Mouse (Mus musculus) stomach, postnatal 0 days (tissue): Measurements from ENCODE around the gene Mettl21a. TPM values are rescaled to one million over a fixed set of nuclear protein-coding genes. Genes with fewer than 3 reads are reported as not detected.

Experiments used
- ATAC-seq: fragments of 200-750 bp; cut with Nextera tagmentation; 2 replicates; pipeline ENCODE4 v1.8.0; 2017; ENCODE audit not compliant: low FRiP score, low TSS enrichment
- DNase-seq: peaks from one replicate; pipeline ENCODE4 v3.0.0-alpha.2; 2016; ENCODE audit warnings: low spot score
- H3K27ac ChIP-seq: fragments of 300-500 bp; sonication (generic); replicated peaks from 2 replicates; pipeline ENCODE4 v1.5.1; 2014; ENCODE audit warnings: mild to moderate bottlenecking, control low read depth
- H3K27me3 ChIP-seq: fragments of 300-500 bp; sonication (generic); 2 replicates; pipeline ENCODE4 v1.6.1; 2014; ENCODE audit warnings: low read length; ENCODE audit not compliant: control insufficient read depth, insufficient read depth
- H3K36me3 ChIP-seq: fragments of 300-500 bp; sonication (generic); 2 replicates; pipeline ENCODE4 v1.6.1; 2014; ENCODE audit warnings: low read length, mixed read lengths; ENCODE audit not compliant: control insufficient read depth, insufficient read depth
- H3K4me1 ChIP-seq: fragments of 300-500 bp; sonication (generic); replicated peaks from 2 replicates; pipeline ENCODE4 v1.6.1; 2014; ENCODE audit warnings: antibody characterized with exemption; ENCODE audit not compliant: control insufficient read depth, insufficient read depth
- H3K4me2 ChIP-seq: fragments of 300-500 bp; sonication (generic); replicated peaks from 2 replicates; pipeline ENCODE4 v1.6.1; 2014; ENCODE audit warnings: low read depth, mild to moderate bottlenecking, control low read depth, moderate library complexity
- H3K4me3 ChIP-seq: fragments of 300-500 bp; sonication (generic); 2 replicates; pipeline ENCODE4 v1.5.1; 2014; ENCODE audit warnings: low read depth, low read length, control low read depth
- H3K9ac ChIP-seq: fragments of 300-500 bp; sonication (generic); 2 replicates; pipeline ENCODE4 v1.6.1; 2014; ENCODE audit warnings: mild to moderate bottlenecking, low read length, control low read depth, mixed read lengths
- H3K9me3 ChIP-seq: fragments of 300-500 bp; sonication (generic); 2 replicates; pipeline ENCODE4 v1.6.1; 2016; ENCODE audit warnings: low read length; ENCODE audit not compliant: control insufficient read depth
- CTCF ChIP-seq: IDR thresholded peaks from 2 replicates; pipeline ENCODE4 v1.5.1; 2016; ENCODE audit warnings: antibody characterized with exemption, low read depth, mild to moderate bottlenecking, moderate library complexity
- EP300 ChIP-seq: optimal IDR thresholded peaks from 2 replicates; pipeline ENCODE3; 2016; ENCODE audit warnings: antibody characterized with exemption
- WGBS: fragments of 180-500 bp; shearing (Covaris S2); extraction: QIAGEN DNeasy Blood & Tissue Kit; methylation state at CpG from one replicate; pipeline ENCODE4 v1.1.7; 2014; 5-methylcytosine and 5-hydroxymethylcytosine counted together
- polyA plus RNA-seq: library from polyadenylated mRNA; unstranded; fragments of >200 nt; fragmentation: Nextera tagmentation; extraction: Ambion mirVana; gene quantifications from 2 replicates; pipeline ENCODE4 v1.2.1, GENCODE M21; 2015

Mettl21a gene
- polyA plus RNA-seq, 1 experiment from 2014 or later, result 14.8 TPM

DNA sequence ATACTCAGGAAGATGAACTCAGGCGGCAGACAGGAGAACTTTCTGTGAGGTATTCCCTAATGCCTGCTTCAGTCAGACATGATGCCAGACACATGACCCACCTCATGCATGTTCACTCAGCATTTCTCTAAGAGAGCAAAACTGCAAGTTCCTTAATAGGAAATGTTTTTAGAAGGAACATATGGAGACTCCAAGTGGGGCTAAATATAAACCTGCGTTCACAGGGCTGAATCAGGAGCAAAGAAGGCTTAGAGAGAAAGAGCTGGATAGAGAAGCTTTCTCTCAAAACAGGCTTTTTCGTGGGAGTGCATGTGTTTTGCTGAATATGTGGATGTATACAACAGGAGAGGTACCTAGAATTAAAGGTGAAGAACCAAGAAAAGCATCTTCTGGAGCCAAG is 16.2 kb upstream of the Mettl21a start:
- TF ChIP-seq EP300 (no peak), CTCF (no peak)
- Histone ChIP-seq H3K36me3 (no peaks in the 10 kb centered on the region), H3K27me3 (no peaks in the 10 kb centered on the region), H3K9ac (no peak overlapping the region), H3K4me1 (no peaks in the 10 kb centered on the region), H3K4me2 (no peak overlapping the region), H3K27ac (no peak overlapping the region), H3K9me3 (no peaks in the 10 kb centered on the region), H3K4me3 (no peak overlapping the region)
- DNase-seq (no peak), ATAC-seq (no peak)
- WGBS, result 54% methylated on average over 3 of the region's 3 CpGs

DNA sequence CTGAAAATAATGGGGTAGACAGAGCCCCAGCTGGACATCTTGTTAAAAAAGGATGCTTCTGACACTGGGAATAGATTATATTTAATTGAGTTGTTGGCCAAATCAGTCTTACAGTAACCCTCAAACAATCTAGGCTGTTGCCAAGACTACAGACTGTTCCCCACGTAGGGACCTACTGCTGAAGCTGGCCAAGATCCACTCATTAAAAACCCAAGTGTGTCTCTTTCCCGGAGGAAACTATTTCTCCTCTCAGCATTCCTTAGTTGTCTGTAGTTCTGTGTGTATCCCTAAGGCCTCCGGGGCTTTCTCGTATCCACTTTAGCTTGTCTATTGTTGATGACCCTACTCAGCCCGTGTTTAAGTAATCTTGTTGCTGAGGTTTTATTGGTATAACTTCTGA is 14.5 kb upstream of the Mettl21a start:
- no peaks in the 10 kb centered on the region for H3K27me3 ChIP-seq
- H3K9me3 ChIP-seq, result no peaks in the 10 kb centered on the region
- H3K36me3 ChIP-seq, result no peaks in the 10 kb centered on the region
- ATAC-seq (no peak), DNase-seq (no peak)
- TF ChIP-seq CTCF (no peak), EP300 (no peak)
- H3K27ac ChIP-seq, result no peak overlapping the region
- no peak overlapping the region for H3K4me2 ChIP-seq
- H3K9ac ChIP-seq, result no peak overlapping the region
- WGBS, result 64% methylated on average over 5 of the region's 5 CpGs
- no peak overlapping the region for H3K4me3 ChIP-seq
- no peaks in the 10 kb centered on the region for H3K4me1 ChIP-seq

DNA sequence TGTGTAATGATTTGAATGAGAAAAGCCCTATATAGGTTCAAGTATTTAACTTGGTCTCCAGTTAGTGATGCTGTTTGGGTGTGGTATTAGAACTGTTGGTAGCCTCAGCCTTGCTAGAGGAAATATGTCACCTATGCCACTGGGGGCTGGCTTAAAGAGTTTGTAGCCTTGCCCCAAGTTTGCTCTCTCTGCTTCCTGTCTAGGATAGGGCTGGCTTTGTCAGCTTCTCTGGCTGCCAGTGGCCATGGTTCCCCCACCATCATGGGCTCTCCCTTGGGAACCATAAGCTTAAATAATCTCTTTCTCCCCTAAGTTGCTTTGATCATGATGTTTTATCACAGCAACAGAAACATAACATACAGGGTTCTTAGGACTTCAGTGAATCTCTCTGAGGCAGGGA is 8.2 kb upstream of the Mettl21a start:
- Histone ChIP-seq H3K9ac (no peak overlapping the region), H3K27me3 (no peaks in the 10 kb centered on the region), H3K27ac (no peak overlapping the region), H3K4me2 (no peak overlapping the region), H3K4me1 (no peaks in the 10 kb centered on the region), H3K9me3 (no peaks in the 10 kb centered on the region), H3K36me3 (no peaks in the 10 kb centered on the region; the same call in 1 of the 2 replicates), H3K4me3 (no peak overlapping the region)
- DNase-seq (no peak), ATAC-seq (no peak)
- TF ChIP-seq EP300, result no peak
- no peak for TF ChIP-seq CTCF

DNA sequence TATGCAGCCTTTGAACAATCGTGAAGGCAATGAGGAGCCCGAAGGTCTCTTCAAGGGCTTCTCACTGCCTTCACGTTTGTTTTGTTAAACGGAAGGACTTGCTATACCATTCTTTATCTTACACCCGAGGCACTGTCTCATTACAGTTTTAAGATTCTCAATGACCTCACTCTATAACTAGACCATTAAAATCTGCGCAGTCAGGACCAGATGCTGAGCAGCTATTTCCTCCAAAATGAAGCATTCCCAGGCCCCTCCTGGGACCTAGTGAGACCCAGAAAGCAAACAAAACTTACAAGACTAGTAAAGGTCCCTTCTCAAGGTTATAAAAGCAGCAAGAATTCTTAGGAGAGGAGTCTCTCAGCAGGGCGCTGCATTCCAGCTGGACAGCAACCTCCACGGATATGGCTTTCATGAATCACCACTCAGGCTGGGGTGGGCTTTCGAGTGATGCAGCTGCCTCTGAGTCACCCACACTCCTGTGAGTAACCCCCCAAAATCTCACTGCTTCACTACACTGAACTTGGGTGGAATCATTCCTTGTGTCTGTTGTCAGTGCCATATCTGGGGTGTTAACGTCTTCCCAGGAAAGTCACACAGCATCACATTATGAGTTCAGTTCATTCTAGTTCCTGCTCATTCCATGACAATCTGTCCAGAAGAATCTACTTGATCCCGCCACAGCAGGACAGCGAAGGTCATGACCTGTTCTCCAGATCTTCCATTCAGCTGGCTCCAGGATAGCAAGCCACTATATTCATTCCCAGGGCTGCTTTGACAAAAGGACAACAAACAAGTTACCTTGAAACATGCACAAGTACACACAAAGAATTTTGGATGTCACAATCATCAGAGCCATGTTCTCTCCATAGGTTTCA is 6.8 kb upstream of the Mettl21a start:
- Histone ChIP-seq H3K36me3 (no peaks in the 10 kb centered on the region; the same call in 1 of the 2 replicates), H3K27ac (no peak overlapping the region), H3K9me3 (no peaks in the 10 kb centered on the region), H3K9ac (no peak overlapping the region), H3K4me1 (no peaks in the 10 kb centered on the region), H3K4me2 (no peak overlapping the region), H3K4me3 (no peak overlapping the region), H3K27me3 (no peaks in the 10 kb centered on the region)
- WGBS, result 60% methylated on average over 12 of the region's 12 CpGs
- ATAC-seq, result no peak
- TF ChIP-seq CTCF (no peak), EP300 (no peak)
- DNase-seq, result no peak

DNA sequence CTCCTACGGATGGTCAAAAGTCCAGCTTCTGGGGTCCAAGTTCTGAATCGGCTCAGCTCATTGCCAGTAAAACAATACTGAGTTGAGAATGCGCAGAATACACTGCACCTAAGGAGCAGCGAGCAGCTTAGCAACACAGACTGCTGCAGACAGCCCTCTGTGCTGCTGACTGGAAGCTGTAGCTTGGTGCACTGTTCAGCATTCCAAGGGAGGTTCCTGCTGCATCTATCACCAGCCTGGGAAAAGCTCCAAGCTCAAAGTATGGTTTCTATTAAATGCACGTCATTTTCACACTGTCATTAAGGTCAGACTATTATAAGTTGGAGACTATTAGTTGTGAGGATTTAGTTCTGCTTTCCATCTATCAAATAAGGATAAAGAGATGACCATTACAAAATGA is 4.1 kb upstream of the Mettl21a start:
- Histone ChIP-seq H3K27ac (no peak overlapping the region), H3K36me3 (no peaks in the 10 kb centered on the region; the same call in 1 of the 2 replicates), H3K4me2 (no peak overlapping the region), H3K9ac (no peak overlapping the region), H3K4me1 (0 out of 2 replicates have a peak, but pooled peaks cover 2% of the 10 kb centered on the region), H3K27me3 (no peaks in the 10 kb centered on the region), H3K9me3 (no peaks in the 10 kb centered on the region), H3K4me3 (no peak overlapping the region)
- 79% methylated on average over 5 of the region's 5 CpGs for WGBS
- DNase-seq, result no peak
- TF ChIP-seq EP300, result no peak
- no peak for TF ChIP-seq CTCF
- no peak for ATAC-seq

DNA sequence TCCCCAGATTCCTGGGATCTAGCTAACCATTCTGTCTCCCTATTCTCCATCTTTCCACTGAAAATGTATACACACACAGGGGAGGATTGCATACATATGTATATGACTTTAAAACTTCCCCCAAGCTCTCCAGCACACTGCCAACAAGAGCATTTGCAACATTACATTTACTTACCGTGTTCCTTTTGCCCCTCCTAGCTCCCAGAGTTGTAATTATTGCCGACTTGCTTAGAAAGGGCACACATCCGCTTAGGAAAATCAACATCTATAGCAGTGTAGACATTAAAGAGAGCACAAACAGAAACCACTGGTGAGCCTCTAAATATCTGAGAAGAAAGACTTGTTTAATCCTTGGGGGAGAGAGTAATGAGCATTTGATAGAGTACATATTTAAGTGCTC is 1.2 kb upstream of the Mettl21a start:
- TF ChIP-seq EP300, result no peak
- TF ChIP-seq CTCF, result peak; percentile 22; the same call in 1 of the 2 replicates
- H3K4me1 ChIP-seq, result 0 out of 2 replicates have a peak, but pooled peaks cover 2% of the 10 kb centered on the region

More for the DNA sequence above, 1.2 kb upstream of the Mettl21a start:
- no peak for ATAC-seq
- Histone ChIP-seq H3K4me2 (peak overlapping the region; percentile 85), H3K27me3 (no peaks in the 10 kb centered on the region), H3K4me3 (peak overlapping the region; percentile 82), H3K9me3 (no peaks in the 10 kb centered on the region), H3K27ac (no peak overlapping the region), H3K9ac (0 out of 2 replicates have a peak overlapping the region, but pooled peaks have one; percentile 93), H3K36me3 (no peaks in the 10 kb centered on the region; the same call in 1 of the 2 replicates)
- DNase-seq, result no peak
- 15% methylated on average over 3 of the region's 3 CpGs for WGBS
